ENCODE assay signal across 8 mouse cellular contexts in genomic region chr4:48380940-48381339, GRCm38 (mm10).
A peak's percentile ranks its signal among the peaks of the same experiment; 100 is the strongest.
DNase-seq lines count a peak whose midpoint lies in the region; ATAC-seq and TF ChIP-seq lines count a peak whose summit lies in the region.

No protein-coding gene starts in this region.

- H3K36me3 ChIP-seq in C2C12 (ENCODE audit: control insufficient read depth, insufficient read depth): no peaks in the 10 kb centered on the region

- DNase-seq in WW6 (ENCODE audit: low read depth, low spot score): peak; percentile 5
- DNase-seq in cerebellum, postnatal 4 days (ENCODE audit: low spot score in 2 of 2): peak; percentile 55 to 76
- DNase-seq in gastrocnemius, postnatal 10 days: peak; percentile 69
- peak; percentile 80 to 83 for DNase-seq in layer of hippocampus, adult 2 months (ENCODE audit: low spot score in 2 of 2)
- DNase-seq in lung, postnatal 25 days (ENCODE audit: low spot score): peak; percentile 67
- DNase-seq in right cerebral cortex, postnatal 4 days: peak; percentile 87

- no peaks in the 10 kb centered on the region for H3K79me2 ChIP-seq in C2C12 (ENCODE audit: control insufficient read depth, insufficient read depth)

- no peaks in the 10 kb centered on the region for H3K79me3 ChIP-seq in C2C12 (ENCODE audit: low read depth)

- H3K27me3 ChIP-seq in C2C12 (ENCODE audit: control insufficient read depth, insufficient read depth, insufficient read length): no peaks in the 10 kb centered on the region

- TF ChIP-seq CTCF in C2C12 (IDR thresholded peaks at IDR 0.05; ENCODE audit: control insufficient read depth, insufficient read depth, insufficient read length): peak; percentile 12
- peak; percentile 95 for TF ChIP-seq CTCF in layer of hippocampus, adult 2 months (conservative IDR thresholded peaks at IDR 0.05)

- no peak overlapping the region for H3K4me3 ChIP-seq in C2C12 (ENCODE audit: insufficient read depth, poor library complexity, severe bottlenecking)
- no peak overlapping the region for H3K4me3 ChIP-seq in layer of hippocampus, adult 2 months

- H3ac ChIP-seq in C2C12 (ENCODE audit: control insufficient read depth, insufficient read length, low read depth): no peak overlapping the region

- no peak overlapping the region for H3K27ac ChIP-seq in layer of hippocampus, adult 2 months

- no peak for ATAC-seq in erythroid progenitor cell, adult 5-6 weeks (replicated peaks; ENCODE audit: low FRiP score, poor library complexity, severe bottlenecking)

TF ChIP-seq in C2C12, 6 proteins besides CTCF, POLR2A, EP300 and RAD21:
- TF ChIP-seq CEBPB (IDR thresholded peaks at IDR 0.05; ENCODE audit: low read depth) (no peak), FOSL1 (IDR thresholded peaks at IDR 0.05; ENCODE audit: insufficient read depth, low read length, poor library complexity, severe bottlenecking) (no peak), USF1 (IDR thresholded peaks at IDR 0.05; ENCODE audit: low read depth) (no peak), MYOG (IDR thresholded peaks at IDR 0.05; ENCODE audit: control insufficient read depth, extremely low read depth, insufficient read length) (no peak)

Comparison
In these comparisons a context has a peak if more than half of its experiments do, and no peak if none do; other contexts are left out.
1. DNase-seq: peak in every context shown above with its lines; median percentile 87 in right cerebral cortex, postnatal 4 days; 82 in layer of hippocampus, adult 2 months; 69 in gastrocnemius, postnatal 10 days; 67 in lung, postnatal 25 days; 66 in cerebellum, postnatal 4 days; 5 in WW6.